In the genomic region with DNA sequence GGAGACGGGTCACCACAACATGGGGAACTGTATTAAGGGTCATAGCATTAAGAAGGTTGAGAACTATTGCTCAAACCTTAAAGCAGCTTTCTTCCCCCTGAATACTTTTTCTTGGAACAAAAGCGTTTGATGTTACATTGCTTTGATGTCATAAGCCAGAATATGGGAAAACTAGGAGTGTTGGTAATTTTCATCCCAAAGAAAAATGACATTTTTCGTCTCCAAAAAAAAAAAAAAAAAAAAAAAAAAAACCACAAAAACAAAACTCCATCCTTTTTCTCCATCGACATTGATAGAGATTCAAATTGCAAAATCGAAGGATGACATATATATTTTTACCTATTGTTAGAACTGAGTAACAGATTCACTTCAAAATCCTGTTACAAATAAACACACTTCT, we compare ENCODE assay signal across 10 mouse cellular contexts. TPM values are rescaled to one million over a fixed set of nuclear protein-coding genes. Genes with fewer than 3 reads are reported as not detected.
DNase-seq lines count a peak whose midpoint lies in the region; ATAC-seq lines count a peak whose summit lies in the region.
"Had no signal": no experiment of that assay in that cellular context is flagged by ENCODE, and none has a peak within 500 bp of the region (broad histone marks: within the 10 kb centered on the region; RNA-seq: fewer than 3 reads in every experiment).

No protein-coding gene starts in this region.

- peak overlapping the region; percentile 78 for H3K4me3 ChIP-seq in erythroblast, embryonic 14.5 days (replicated peaks)
- H3K4me3 ChIP-seq in hindbrain, embryonic 14.5 days (replicated peaks; ENCODE audit: low read length) = peak overlapping the region; percentile 84
- H3K4me3 ChIP-seq in hindbrain, embryonic 16.5 days (ENCODE audit: low read length) = no peak overlapping the region
- peak overlapping the region; percentile 74; the same call in 1 of the 2 replicates for H3K4me3 ChIP-seq in midbrain, embryonic 14.5 days (replicated peaks; ENCODE audit: low read depth, low read length)
- H3K4me3 ChIP-seq in midbrain, embryonic 16.5 days (ENCODE audit: low read depth, low read length) = no peak overlapping the region
- peak overlapping the region; percentile 84 for H3K4me3 ChIP-seq in neural tube, embryonic 13.5 days

- WGBS in hindbrain, embryonic 14.5 days = 78% methylated on average over 5 of the region's 5 CpGs
- WGBS in hindbrain, embryonic 16.5 days = 71% methylated on average over 5 of the region's 5 CpGs
- WGBS in midbrain, embryonic 14.5 days = 77% methylated on average over 5 of the region's 5 CpGs
- WGBS in midbrain, embryonic 16.5 days = 70% methylated on average over 5 of the region's 5 CpGs
- WGBS in neural tube, embryonic 13.5 days = 76% methylated on average over 5 of the region's 5 CpGs

- no peak overlapping the region for H3K27ac ChIP-seq in hindbrain, embryonic 14.5 days
- H3K27ac ChIP-seq in hindbrain, embryonic 16.5 days (ENCODE audit: low read depth, low read length) = no peak overlapping the region
- H3K27ac ChIP-seq in midbrain, embryonic 14.5 days (replicated peaks; ENCODE audit: low read depth, low read length) = no peak overlapping the region
- no peak overlapping the region for H3K27ac ChIP-seq in midbrain, embryonic 16.5 days (ENCODE audit: low read length)
- H3K27ac ChIP-seq in neural tube, embryonic 13.5 days (replicated peaks) = no peak overlapping the region

- no peak for ATAC-seq in erythroblast, adult 5-6 weeks (replicated peaks; ENCODE audit: low FRiP score, poor library complexity, severe bottlenecking)
- no peak for ATAC-seq in hindbrain, embryonic 14.5 days (ENCODE audit: low FRiP score)
- ATAC-seq in hindbrain, embryonic 16.5 days = no peak
- ATAC-seq in midbrain, embryonic 14.5 days (ENCODE audit: low FRiP score, low TSS enrichment) = no peak
- no peak for ATAC-seq in midbrain, embryonic 16.5 days
- no peak for ATAC-seq in neural tube, embryonic 13.5 days (ENCODE audit: low read depth)

- no peak for DNase-seq in hindbrain, embryonic 14.5 days (ENCODE audit: low spot score)
- no peak for DNase-seq in midbrain, embryonic 14.5 days
- no peak for DNase-seq in right cerebral cortex, adult 2 months (ENCODE audit: low spot score in 2 of 2)
- DNase-seq: cerebellum, postnatal 10 days; gastrocnemius, postnatal 25 days had no signal

- H3K36me3 ChIP-seq in erythroblast, embryonic 14.5 days (ENCODE audit: control insufficient read depth) = peaks cover 24% of the 10 kb centered on the region
- no peaks in the 10 kb centered on the region for H3K36me3 ChIP-seq in hindbrain, embryonic 14.5 days (replicated peaks; ENCODE audit: control insufficient read depth, insufficient read depth)
- H3K36me3 ChIP-seq in hindbrain, embryonic 16.5 days (ENCODE audit: control insufficient read depth, insufficient read depth, low read length) = no peaks in the 10 kb centered on the region
- H3K36me3 ChIP-seq in midbrain, embryonic 14.5 days (ENCODE audit: control insufficient read depth, insufficient read depth, low read length) = no peaks in the 10 kb centered on the region
- H3K36me3 ChIP-seq in midbrain, embryonic 16.5 days (ENCODE audit: control insufficient read depth, insufficient read depth, low read length) = no peaks in the 10 kb centered on the region
- no peaks in the 10 kb centered on the region for H3K36me3 ChIP-seq in neural tube, embryonic 13.5 days

- no peaks in the 10 kb centered on the region for H3K27me3 ChIP-seq in erythroblast, embryonic 14.5 days (ENCODE audit: control insufficient read depth)
- H3K27me3 ChIP-seq in hindbrain, embryonic 14.5 days (ENCODE audit: control insufficient read depth, insufficient read depth, low read length) = no peaks in the 10 kb centered on the region
- no peaks in the 10 kb centered on the region for H3K27me3 ChIP-seq in hindbrain, embryonic 16.5 days (replicated peaks; ENCODE audit: control insufficient read depth, insufficient read depth, low read length)
- no peaks in the 10 kb centered on the region for H3K27me3 ChIP-seq in midbrain, embryonic 14.5 days (ENCODE audit: control insufficient read depth, insufficient read depth, low read length)
- H3K27me3 ChIP-seq in midbrain, embryonic 16.5 days (ENCODE audit: control insufficient read depth, insufficient read depth, low read depth, low read length) = no peaks in the 10 kb centered on the region
- no peaks in the 10 kb centered on the region for H3K27me3 ChIP-seq in neural tube, embryonic 13.5 days

- H3K9me3 ChIP-seq in erythroblast, embryonic 14.5 days (ENCODE audit: control insufficient read depth, low read length) = no peaks in the 10 kb centered on the region
- H3K9me3 ChIP-seq in hindbrain, embryonic 14.5 days (ENCODE audit: control insufficient read depth, low read length) = no peaks in the 10 kb centered on the region
- H3K9me3 ChIP-seq in hindbrain, embryonic 16.5 days (ENCODE audit: control insufficient read depth, low read length) = no peaks in the 10 kb centered on the region
- H3K9me3 ChIP-seq in midbrain, embryonic 14.5 days (ENCODE audit: control insufficient read depth, low read length) = no peaks in the 10 kb centered on the region
- no peaks in the 10 kb centered on the region for H3K9me3 ChIP-seq in midbrain, embryonic 16.5 days (replicated peaks; ENCODE audit: control insufficient read depth, low read length, poor library complexity, severe bottlenecking)
- H3K9me3 ChIP-seq in neural tube, embryonic 13.5 days = no peaks in the 10 kb centered on the region

- H3K4me1 ChIP-seq in erythroblast, embryonic 14.5 days (ENCODE audit: control insufficient read depth) = peaks cover 82% of the 10 kb centered on the region
- peaks cover 16% of the 10 kb centered on the region for H3K4me1 ChIP-seq in hindbrain, embryonic 14.5 days (replicated peaks; ENCODE audit: control insufficient read depth, insufficient read depth, low read length)
- H3K4me1 ChIP-seq in hindbrain, embryonic 16.5 days (ENCODE audit: control insufficient read depth, insufficient read depth, low read depth, low read length) = peaks cover 12% of the 10 kb centered on the region
- peaks cover 11% of the 10 kb centered on the region for H3K4me1 ChIP-seq in midbrain, embryonic 14.5 days (ENCODE audit: control insufficient read depth, insufficient read depth, low read length)
- peaks cover 14% of the 10 kb centered on the region for H3K4me1 ChIP-seq in midbrain, embryonic 16.5 days (ENCODE audit: control insufficient read depth, insufficient read depth, low read length)
- peaks cover 24% of the 10 kb centered on the region for H3K4me1 ChIP-seq in neural tube, embryonic 13.5 days (replicated peaks)

- H3K9ac ChIP-seq in hindbrain, embryonic 14.5 days = no peak overlapping the region
- no peak overlapping the region for H3K9ac ChIP-seq in hindbrain, embryonic 16.5 days (ENCODE audit: low read depth, low read length)
- H3K9ac ChIP-seq in midbrain, embryonic 14.5 days (replicated peaks; ENCODE audit: low read length) = no peak overlapping the region
- H3K9ac ChIP-seq in midbrain, embryonic 16.5 days (ENCODE audit: low read depth, low read length) = no peak overlapping the region
- H3K9ac ChIP-seq in neural tube, embryonic 13.5 days = no peak overlapping the region

- peak overlapping the region; percentile 61 for H3K4me2 ChIP-seq in hindbrain, embryonic 14.5 days (replicated peaks)
- H3K4me2 ChIP-seq in hindbrain, embryonic 16.5 days (ENCODE audit: low read length) = no peak overlapping the region
- H3K4me2 ChIP-seq in midbrain, embryonic 14.5 days (ENCODE audit: low read length) = peak overlapping the region; percentile 63
- no peak overlapping the region; the same call in 1 of the 2 replicates for H3K4me2 ChIP-seq in midbrain, embryonic 16.5 days (ENCODE audit: low read length)
- H3K4me2 ChIP-seq in neural tube, embryonic 13.5 days = peak overlapping the region; percentile 70

RNA-seq across cellular contexts. Expression of gene Prkaa1, which starts 0.9 kb away (rescaled TPM):
- 0.23 and 0.25 TPM in 2 replicates for polyA plus RNA-seq in erythroblast, embryonic 14.5 days (2012)
- 13.6 and 19.8 TPM in 2 replicates for total RNA-seq in erythroblast, adult 5-6 weeks (2015; ENCODE audit: low replicate concordance)
- total RNA-seq in erythroblast, adult 5-6 weeks (2017; ENCODE audit: low replicate concordance) = 12.0 and 14.8 TPM in 2 replicates
- polyA plus RNA-seq in hindbrain, embryonic 14.5 days (2014; fragmentation: Nextera tagmentation; extraction: Ambion mirVana) = 18.2 and 18.5 TPM in 2 replicates
- polyA plus RNA-seq in hindbrain, embryonic 16.5 days (2015; fragmentation: Nextera tagmentation; extraction: Ambion mirVana) = 14.4 and 14.9 TPM in 2 replicates
- 14.9 and 19.7 TPM in 2 replicates for polyA plus RNA-seq in midbrain, embryonic 14.5 days (2014; fragmentation: Nextera tagmentation; extraction: Ambion mirVana)
- 12.9 and 15.0 TPM in 2 replicates for polyA plus RNA-seq in midbrain, embryonic 16.5 days (2015; fragmentation: Nextera tagmentation; extraction: Ambion mirVana)
- polyA plus RNA-seq in neural tube, embryonic 13.5 days (2015; fragmentation: Nextera tagmentation; extraction: Ambion mirVana) = 16.1 and 18.6 TPM in 2 replicates

RNA-seq across cellular contexts. Expression of gene Rpl37, which starts 26.3 kb away (rescaled TPM):
- polyA plus RNA-seq in erythroblast, embryonic 14.5 days (2012) = 12.6 and 13.1 TPM in 2 replicates
- total RNA-seq in erythroblast, adult 5-6 weeks (2015; ENCODE audit: low replicate concordance) = 167 and 232 TPM in 2 replicates
- 170 and 249 TPM in 2 replicates for total RNA-seq in erythroblast, adult 5-6 weeks (2017; ENCODE audit: low replicate concordance)
- polyA plus RNA-seq in hindbrain, embryonic 14.5 days (2014; fragmentation: Nextera tagmentation; extraction: Ambion mirVana) = 357 and 463 TPM in 2 replicates
- 243 and 252 TPM in 2 replicates for polyA plus RNA-seq in hindbrain, embryonic 16.5 days (2015; fragmentation: Nextera tagmentation; extraction: Ambion mirVana)
- 446 and 522 TPM in 2 replicates for polyA plus RNA-seq in midbrain, embryonic 14.5 days (2014; fragmentation: Nextera tagmentation; extraction: Ambion mirVana)
- polyA plus RNA-seq in midbrain, embryonic 16.5 days (2015; fragmentation: Nextera tagmentation; extraction: Ambion mirVana) = 257 and 300 TPM in 2 replicates
- polyA plus RNA-seq in neural tube, embryonic 13.5 days (2015; fragmentation: Nextera tagmentation; extraction: Ambion mirVana) = 354 and 411 TPM in 2 replicates

RNA-seq across cellular contexts. Expression of gene Card6, which starts 34.4 kb away (rescaled TPM):
- 0.01 TPM in 2 replicates for polyA plus RNA-seq in erythroblast, embryonic 14.5 days (2012)
- 1.7 TPM in 1 of 2 replicates, not detected in the other for total RNA-seq in erythroblast, adult 5-6 weeks (2015; ENCODE audit: low replicate concordance)
- total RNA-seq in erythroblast, adult 5-6 weeks (2017; ENCODE audit: low replicate concordance) = 0.42 and 1.3 TPM in 2 replicates
- 0.79 and 0.81 TPM in 2 replicates for polyA plus RNA-seq in hindbrain, embryonic 14.5 days (2014; fragmentation: Nextera tagmentation; extraction: Ambion mirVana)
- 0.42 and 0.56 TPM in 2 replicates for polyA plus RNA-seq in hindbrain, embryonic 16.5 days (2015; fragmentation: Nextera tagmentation; extraction: Ambion mirVana)
- polyA plus RNA-seq in midbrain, embryonic 14.5 days (2014; fragmentation: Nextera tagmentation; extraction: Ambion mirVana) = 0.36 and 0.86 TPM in 2 replicates
- 0.50 and 0.65 TPM in 2 replicates for polyA plus RNA-seq in midbrain, embryonic 16.5 days (2015; fragmentation: Nextera tagmentation; extraction: Ambion mirVana)
- 1.1 and 2.0 TPM in 2 replicates for polyA plus RNA-seq in neural tube, embryonic 13.5 days (2015; fragmentation: Nextera tagmentation; extraction: Ambion mirVana)

RNA-seq across cellular contexts. Expression of gene Ttc33, which starts 42.6 kb away (rescaled TPM):
- polyA plus RNA-seq in erythroblast, embryonic 14.5 days (2012) = 0.21 and 1.0 TPM in 2 replicates
- total RNA-seq in erythroblast, adult 5-6 weeks (2015; ENCODE audit: low replicate concordance) = 12.3 and 29.4 TPM in 2 replicates
- 26.4 and 28.4 TPM in 2 replicates for total RNA-seq in erythroblast, adult 5-6 weeks (2017; ENCODE audit: low replicate concordance)
- polyA plus RNA-seq in hindbrain, embryonic 14.5 days (2014; fragmentation: Nextera tagmentation; extraction: Ambion mirVana) = 58.7 and 61.0 TPM in 2 replicates
- 52.5 and 54.3 TPM in 2 replicates for polyA plus RNA-seq in hindbrain, embryonic 16.5 days (2015; fragmentation: Nextera tagmentation; extraction: Ambion mirVana)
- 62.9 and 67.1 TPM in 2 replicates for polyA plus RNA-seq in midbrain, embryonic 14.5 days (2014; fragmentation: Nextera tagmentation; extraction: Ambion mirVana)
- polyA plus RNA-seq in midbrain, embryonic 16.5 days (2015; fragmentation: Nextera tagmentation; extraction: Ambion mirVana) = 58.0 and 63.2 TPM in 2 replicates
- 55.0 and 58.3 TPM in 2 replicates for polyA plus RNA-seq in neural tube, embryonic 13.5 days (2015; fragmentation: Nextera tagmentation; extraction: Ambion mirVana)

Comparison
In these comparisons a context has a peak if more than half of its experiments do, and no peak if none do; other contexts are left out.
1. H3K4me3 ChIP-seq: peak in erythroblast, embryonic 14.5 days (single experiment), hindbrain, embryonic 14.5 days (single experiment), midbrain, embryonic 14.5 days (single experiment) and neural tube, embryonic 13.5 days (single experiment); none in hindbrain, embryonic 16.5 days (single experiment) and midbrain, embryonic 16.5 days (single experiment).
2. H3K4me2 ChIP-seq: peak in hindbrain, embryonic 14.5 days (single experiment), midbrain, embryonic 14.5 days (single experiment) and neural tube, embryonic 13.5 days (single experiment); none in hindbrain, embryonic 16.5 days (single experiment) and midbrain, embryonic 16.5 days (single experiment).
3. RNA of gene Prkaa1, which starts 0.9 kb away (polyA plus RNA-seq): 14.9 to 19.7 TPM in midbrain, embryonic 14.5 days, 18.2 to 18.5 TPM in hindbrain, embryonic 14.5 days, 16.1 to 18.6 TPM in neural tube, embryonic 13.5 days, 14.4 to 14.9 TPM in hindbrain, embryonic 16.5 days and 12.9 to 15.0 TPM in midbrain, embryonic 16.5 days; 0.23 to 0.25 TPM in erythroblast, embryonic 14.5 days; every median in the first group is over 10 times any median in the second.
4. RNA of gene Rpl37, which starts 26.3 kb away (polyA plus RNA-seq): 357 to 463 TPM in hindbrain, embryonic 14.5 days, 446 to 522 TPM in midbrain, embryonic 14.5 days, 354 to 411 TPM in neural tube, embryonic 13.5 days, 257 to 300 TPM in midbrain, embryonic 16.5 days and 243 to 252 TPM in hindbrain, embryonic 16.5 days; 12.6 to 13.1 TPM in erythroblast, embryonic 14.5 days; every median in the first group is over 10 times any median in the second.